Mouse (Mus musculus) kidney, postnatal 10 days (tissue): ENCODE data around the gene Irf4.

Experiments used
- DNase-seq: peaks from one replicate; pipeline ENCODE4 v3.0.0; 2021; ENCODE audit warnings: mixed read lengths

Gene Irf4

GRCm38 (mm10) chr13:30765906-30766305 lies 16.9 kb downstream of the Irf4 start:
- no peak for DNase-seq

GRCm38 (mm10) chr13:30766636-30767476 lies 17.8 kb downstream of the Irf4 start:
- no peak for DNase-seq

GRCm38 (mm10) chr13:30767477-30768127 lies 18.6 kb downstream of the Irf4 start:
- DNase-seq, result no peak

GRCm38 (mm10) chr13:30776021-30776420 lies 27.0 kb downstream of the Irf4 start:
- DNase-seq, result no peak

- DNase-seq, result no peak
Measured at GRCm38 (mm10) chr13:30777678-30778179, 28.7 kb downstream of the Irf4 start.

GRCm38 (mm10) chr13:30781905-30782304 lies 32.9 kb downstream of the Irf4 start:
- DNase-seq, result no peak

- DNase-seq, result no peak
Measured at GRCm38 (mm10) chr13:30782419-30782818, 33.4 kb downstream of the Irf4 start.

GRCm38 (mm10) chr13:30785423-30786040 lies 36.5 kb downstream of the Irf4 start:
- DNase-seq, result no peak

GRCm38 (mm10) chr13:30786235-30787035 lies 37.4 kb downstream of the Irf4 start:
- no peak for DNase-seq

- DNase-seq, result no peak
Measured at GRCm38 (mm10) chr13:30787036-30787320, 38.0 kb downstream of the Irf4 start.

GRCm38 (mm10) chr13:30787556-30787955 lies 38.5 kb downstream of the Irf4 start:
- DNase-seq, result no peak

GRCm38 (mm10) chr13:30787960-30788359 lies 38.9 kb downstream of the Irf4 start:
- DNase-seq, result no peak

- no peak for DNase-seq
Measured at GRCm38 (mm10) chr13:30788421-30788820, 39.4 kb downstream of the Irf4 start.

- DNase-seq, result no peak
Measured at GRCm38 (mm10) chr13:30790016-30790415, 41.0 kb downstream of the Irf4 start.

- DNase-seq, result no peak
Measured at GRCm38 (mm10) chr13:30792308-30792707, 43.3 kb downstream of the Irf4 start.

- no peak for DNase-seq
Measured at GRCm38 (mm10) chr13:30792741-30793140, 43.7 kb downstream of the Irf4 start.

- no peak for DNase-seq
Measured at GRCm38 (mm10) chr13:30793196-30793595, 44.2 kb downstream of the Irf4 start.

- DNase-seq, result no peak
Measured at GRCm38 (mm10) chr13:30793616-30794015, 44.6 kb downstream of the Irf4 start.

- no peak for DNase-seq
Measured at GRCm38 (mm10) chr13:30795960-30796359, 46.9 kb downstream of the Irf4 start.

GRCm38 (mm10) chr13:30801886-30802285 lies 52.9 kb downstream of the Irf4 start:
- no peak for DNase-seq

- no peak for DNase-seq
Measured at GRCm38 (mm10) chr13:30802336-30802955, 53.4 kb downstream of the Irf4 start.

- no peak for DNase-seq
Measured at GRCm38 (mm10) chr13:30809240-30809639, 60.2 kb downstream of the Irf4 start.

GRCm38 (mm10) chr13:30813464-30813863 lies 64.4 kb downstream of the Irf4 start:
- no peak for DNase-seq
